Comparison of ENCODE assay signal across 22 mouse cellular contexts in the genomic region with DNA sequence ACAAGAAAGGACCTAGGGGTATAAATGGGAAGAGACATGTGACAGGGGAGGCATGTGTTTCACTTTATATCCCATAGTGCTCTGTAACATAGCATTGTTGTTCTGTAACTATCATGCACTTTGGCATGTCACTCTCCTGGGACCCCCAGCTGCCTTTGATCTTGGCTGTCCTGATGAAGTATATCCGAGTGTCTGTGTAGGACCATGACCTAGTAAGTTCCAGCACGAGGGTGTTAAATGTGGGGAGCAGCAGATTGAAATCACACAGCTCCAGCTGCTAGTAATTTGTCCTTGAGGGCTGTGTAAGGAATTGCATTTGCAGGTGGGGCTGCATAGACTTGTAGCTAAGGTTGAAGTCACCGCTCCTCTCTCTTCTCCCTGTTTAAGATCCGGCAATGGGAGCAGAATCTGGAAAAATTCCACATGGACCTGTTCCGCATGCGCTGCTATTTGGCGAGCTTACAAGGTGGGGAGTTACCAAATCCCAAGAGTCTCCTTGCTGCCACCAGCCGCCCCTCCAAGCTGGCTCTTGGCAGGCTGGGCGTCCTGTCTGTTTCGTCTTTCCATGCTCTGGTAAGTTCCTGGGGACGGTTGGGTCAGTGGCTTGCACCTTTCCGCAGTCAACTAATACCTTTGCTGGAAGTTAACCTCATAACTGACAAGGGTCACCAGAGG.
DNase-seq lines count a peak whose midpoint lies in the region; ATAC-seq and TF ChIP-seq lines count a peak whose summit lies in the region.
"Had no signal": no experiment of that assay in that cellular context is flagged by ENCODE, and none has a peak within 500 bp of the region (broad histone marks: within the 10 kb centered on the region; RNA-seq: fewer than 3 reads in every experiment).

No protein-coding gene starts in this region.

- intact Hi-C loops in left cerebral cortex, postnatal 4 days (cut with DNase I) = no loop called here
- intact Hi-C loops in left cerebral cortex, postnatal 25 days (cut with DNase I) = no loop called here

- H3K9ac ChIP-seq in embryonic facial prominence, embryonic 11.5 days (replicated peaks; ENCODE audit: low read length) = no peak overlapping the region
- no peak overlapping the region for H3K9ac ChIP-seq in limb, embryonic 14.5 days (ENCODE audit: low read depth, low read length, severe bottlenecking)
- H3K9ac ChIP-seq: embryonic facial prominence, embryonic 15.5 days; heart, embryonic 15.5 days; hindbrain, embryonic 15.5 days; intestine, embryonic 15.5 days; liver, postnatal 0 days; midbrain, embryonic 12.5 days had no signal

- 60% methylated on average over 12 of the region's 12 CpGs for WGBS in embryonic facial prominence, embryonic 11.5 days
- WGBS in limb, embryonic 14.5 days = 36% methylated on average over 12 of the region's 12 CpGs

- ATAC-seq in embryonic facial prominence, embryonic 11.5 days (replicated peaks; ENCODE audit: insufficient number of reproducible peaks, low FRiP score, low TSS enrichment, low read depth) = no peak; the same call in 1 of the 2 replicates
- ATAC-seq in limb, embryonic 14.5 days (ENCODE audit: low FRiP score, low read depth) = peak; percentile 74
- ATAC-seq: intestine, embryonic 15.5 days; liver, postnatal 0 days had no signal

- no peak overlapping the region for H3K27ac ChIP-seq in embryonic facial prominence, embryonic 11.5 days (replicated peaks; ENCODE audit: low read depth, low read length)
- H3K27ac ChIP-seq in limb, embryonic 14.5 days (replicated peaks; ENCODE audit: low read depth, low read length) = no peak overlapping the region
- H3K27ac ChIP-seq: embryonic facial prominence, embryonic 15.5 days; gastrocnemius, adult 2 months; heart, embryonic 15.5 days; hindbrain, embryonic 15.5 days; intestine, embryonic 15.5 days; midbrain, embryonic 12.5 days had no signal

- no peaks in the 10 kb centered on the region for H3K27me3 ChIP-seq in embryonic facial prominence, embryonic 11.5 days (ENCODE audit: control insufficient read depth, insufficient read depth, low read length)
- H3K27me3 ChIP-seq in limb, embryonic 14.5 days (ENCODE audit: control insufficient read depth, insufficient read depth, low read length) = no peaks in the 10 kb centered on the region
- H3K27me3 ChIP-seq: embryonic facial prominence, embryonic 15.5 days; heart, embryonic 15.5 days; hindbrain, embryonic 15.5 days; intestine, embryonic 15.5 days; midbrain, embryonic 12.5 days had no signal

- no peaks in the 10 kb centered on the region for H3K36me3 ChIP-seq in embryonic facial prominence, embryonic 11.5 days (replicated peaks; ENCODE audit: control insufficient read depth, insufficient read depth, low read depth, low read length)
- peaks cover 37% of the 10 kb centered on the region for H3K36me3 ChIP-seq in limb, embryonic 14.5 days (ENCODE audit: control insufficient read depth, insufficient read depth, low read length)
- H3K36me3 ChIP-seq: heart, embryonic 15.5 days; hindbrain, embryonic 15.5 days; intestine, embryonic 15.5 days; midbrain, embryonic 12.5 days had no signal

- H3K4me1 ChIP-seq in embryonic facial prominence, embryonic 11.5 days (ENCODE audit: control insufficient read depth, insufficient read depth, low read length) = no peaks in the 10 kb centered on the region; the same call in 1 of the 2 replicates
- H3K4me1 ChIP-seq in limb, embryonic 14.5 days (ENCODE audit: control insufficient read depth, insufficient read depth, low read length) = peaks cover 9% of the 10 kb centered on the region
- H3K4me1 ChIP-seq: hindbrain, embryonic 15.5 days; intestine, embryonic 15.5 days; midbrain, embryonic 12.5 days had no signal

- H3K9me3 ChIP-seq in embryonic facial prominence, embryonic 11.5 days (replicated peaks; ENCODE audit: control insufficient read depth, low read length) = no peaks in the 10 kb centered on the region
- no peaks in the 10 kb centered on the region for H3K9me3 ChIP-seq in limb, embryonic 14.5 days (ENCODE audit: control insufficient read depth, low read length)
- H3K9me3 ChIP-seq: embryonic facial prominence, embryonic 15.5 days; heart, embryonic 15.5 days; hindbrain, embryonic 15.5 days; intestine, embryonic 15.5 days; midbrain, embryonic 12.5 days had no signal

- peak; percentile 54 to 55 for DNase-seq in cerebellum, postnatal 10 days
- no peak for DNase-seq in cerebellum, adult 18-20 months
- peak; percentile 37 for DNase-seq in left cerebral cortex, postnatal 4 days
- DNase-seq in left cerebral cortex, postnatal 25 days (ENCODE audit: low spot score in 2 of 2) = no peak
- DNase-seq in embryonic facial prominence, embryonic 11.5 days (ENCODE audit: low spot score) = peak; percentile 62
- peak; percentile 44 for DNase-seq in limb, embryonic 14.5 days (ENCODE audit: low spot score)
- DNase-seq in kidney, adult 18-20 months = no peak
- DNase-seq in cerebellum, postnatal 36 days = no peak
- DNase-seq: adrenal gland, postnatal 14 days; gastrocnemius, adult 2 months; heart, postnatal 4 days; kidney, adult 9 months; kidney, postnatal 14 days; liver, postnatal 0 days; lung, postnatal 10 days; right cerebral cortex, postnatal 14 days; spleen, adult 18-20 months had no signal

- H3K4me3 ChIP-seq in embryonic facial prominence, embryonic 11.5 days (ENCODE audit: low read depth, low read length) = no peak overlapping the region
- no peak overlapping the region for H3K4me3 ChIP-seq in limb, embryonic 14.5 days (replicated peaks; ENCODE audit: low read length)
- H3K4me3 ChIP-seq: embryonic facial prominence, embryonic 15.5 days; gastrocnemius, adult 2 months; heart, embryonic 15.5 days; hindbrain, embryonic 15.5 days; intestine, embryonic 15.5 days; midbrain, embryonic 12.5 days had no signal

- no peak overlapping the region for H3K4me2 ChIP-seq in embryonic facial prominence, embryonic 11.5 days (ENCODE audit: low read depth, low read length)
- no peak overlapping the region for H3K4me2 ChIP-seq in limb, embryonic 14.5 days (replicated peaks; ENCODE audit: low read depth, low read length, severe bottlenecking)
- H3K4me2 ChIP-seq: embryonic facial prominence, embryonic 15.5 days; heart, embryonic 15.5 days; hindbrain, embryonic 15.5 days; intestine, embryonic 15.5 days; midbrain, embryonic 12.5 days had no signal

- TF ChIP-seq POLR2A in limb, embryonic 14.5 days (IDR thresholded peaks at IDR 0.05; ENCODE audit: borderline replicate concordance, extremely low read depth, insufficient read depth, insufficient read length) = no peak

Comparison
In these comparisons a context has a peak if more than half of its experiments do, and no peak if none do; other contexts are left out.
1. DNase-seq: peak in cerebellum, postnatal 10 days (2 of 2), left cerebral cortex, postnatal 4 days (single experiment), embryonic facial prominence, embryonic 11.5 days (single experiment) and limb, embryonic 14.5 days (single experiment); none in cerebellum, adult 18-20 months (0 of 2), left cerebral cortex, postnatal 25 days (0 of 2), kidney, adult 18-20 months (single experiment) and cerebellum, postnatal 36 days (0 of 2).